Mouse (Mus musculus) adipose tissue, adult 10 weeks (tissue): ENCODE data around the gene Kcnip1. TPM values are rescaled to one million over a fixed set of nuclear protein-coding genes. Genes with fewer than 3 reads are reported as not detected.

Experiments
- polyA plus RNA-seq: library from polyadenylated mRNA; stranded (reverse); fragments of 350-450 nt; fragmentation: Illumina TruSeq; extraction: RNeasy Lipid Tissue Mini Kit (QIAGEN cat#74804); gene quantifications from one replicate; pipeline ENCODE4 v1.2.3, GENCODE M21; 2014; ENCODE audit warnings: low read depth, low replicate concordance

Kcnip1 gene
- 3.4 TPM for polyA plus RNA-seq

DNA sequence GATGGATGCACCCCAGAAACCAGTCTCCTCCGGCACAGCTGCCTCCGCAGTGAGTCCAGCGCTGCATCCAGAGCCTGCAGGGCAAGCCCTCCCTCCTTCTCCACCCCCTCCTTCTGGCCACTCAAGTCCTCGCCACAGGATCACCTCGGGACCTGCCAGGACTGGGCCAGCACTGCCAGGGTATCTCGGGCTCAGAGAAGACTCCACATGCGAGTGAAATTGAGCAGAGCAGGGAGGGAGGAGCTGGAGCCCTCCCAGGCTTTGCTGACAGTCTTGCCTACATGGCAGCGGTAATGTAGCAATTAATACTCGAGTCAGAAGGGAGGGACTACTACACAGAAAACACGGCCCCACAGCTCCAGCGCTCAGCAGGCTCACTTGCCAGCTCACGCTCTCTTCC lies at the start of gene Kcnip1:
Gene Kcnip1 (minus strand): TSS at position 215 of the 400 bp plus-strand sequence.

DNA sequence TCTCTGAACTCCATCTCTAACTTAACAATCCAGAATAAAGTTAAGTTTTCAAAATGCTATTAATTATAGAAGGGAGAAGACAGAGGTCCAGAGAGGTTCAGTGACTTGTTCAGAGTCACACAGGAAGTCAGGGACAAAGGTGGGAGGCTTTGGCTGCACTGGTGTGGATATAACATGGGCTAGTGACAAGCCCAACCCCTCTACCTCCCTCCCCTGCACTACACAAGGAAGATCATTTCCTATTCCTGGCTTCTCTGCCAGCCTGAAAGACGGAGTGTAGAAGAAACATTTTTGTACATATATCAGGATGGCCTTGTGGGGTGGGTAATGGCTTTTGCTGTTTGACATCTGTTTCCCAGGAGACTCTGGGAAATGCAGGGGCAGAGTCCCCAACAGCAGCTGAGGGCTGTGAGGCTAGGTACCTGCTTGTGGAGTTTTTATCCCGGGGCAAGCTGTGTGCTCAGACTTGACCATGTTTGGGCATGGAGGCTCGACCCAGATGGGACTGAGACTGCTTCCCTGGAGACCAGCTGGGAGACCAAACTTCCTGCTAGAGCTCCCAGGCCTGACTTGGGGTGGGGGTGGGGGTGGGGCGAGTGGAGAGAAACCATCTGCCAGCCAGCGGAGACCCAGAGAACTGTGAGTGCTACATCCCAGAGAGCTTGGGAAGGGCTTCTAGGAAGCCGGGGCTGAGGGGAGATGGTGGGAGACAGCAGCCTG lies 30.1 kb downstream of the Kcnip1 start, which contains the start of gene Kcnmb1:
Gene Kcnmb1 (plus strand): TSS at position 326 of the 720 bp plus-strand sequence.

DNA sequence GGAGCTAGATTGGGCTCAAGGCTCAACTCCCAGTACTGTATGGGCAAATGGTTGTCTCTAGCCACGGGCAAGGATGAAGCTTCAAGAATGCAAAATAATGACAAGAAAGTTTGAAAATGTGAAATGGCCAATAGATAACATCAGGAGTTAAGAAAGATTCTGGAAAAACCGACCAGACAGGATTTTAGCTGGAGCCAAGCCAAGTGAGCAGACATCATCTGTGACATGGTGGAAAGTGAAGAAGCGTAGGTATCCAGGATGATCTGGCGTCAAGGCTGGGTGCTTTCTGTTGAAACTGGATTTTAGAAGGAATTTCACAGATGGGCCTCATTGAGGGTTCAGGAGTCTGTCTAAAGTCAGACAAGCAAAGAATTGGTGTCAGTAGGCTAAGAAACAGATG lies 394.0 kb downstream of the Kcnip1 start, which contains the start of gene D130052B06Rik:
Gene D130052B06Rik (plus strand): TSS at position 317 of the 400 bp plus-strand sequence.

Other genes with a start within 250 kb of the Kcnip1 start
- gene Kcnmb1, start 30.1 kb downstream of the Kcnip1 start, polyA plus RNA-seq: 2.2 TPM
- 5.4 TPM for gene Lcp2, start 53.8 kb upstream of the Kcnip1 start, polyA plus RNA-seq
- gene 4930469K13Rik, start 105.4 kb upstream of the Kcnip1 start, polyA plus RNA-seq: 5.1 TPM
- gene Foxi1, start 214.9 kb upstream of the Kcnip1 start, polyA plus RNA-seq: 36.8 TPM